8 mouse cellular contexts compared by ENCODE assay signal in the genomic region with DNA sequence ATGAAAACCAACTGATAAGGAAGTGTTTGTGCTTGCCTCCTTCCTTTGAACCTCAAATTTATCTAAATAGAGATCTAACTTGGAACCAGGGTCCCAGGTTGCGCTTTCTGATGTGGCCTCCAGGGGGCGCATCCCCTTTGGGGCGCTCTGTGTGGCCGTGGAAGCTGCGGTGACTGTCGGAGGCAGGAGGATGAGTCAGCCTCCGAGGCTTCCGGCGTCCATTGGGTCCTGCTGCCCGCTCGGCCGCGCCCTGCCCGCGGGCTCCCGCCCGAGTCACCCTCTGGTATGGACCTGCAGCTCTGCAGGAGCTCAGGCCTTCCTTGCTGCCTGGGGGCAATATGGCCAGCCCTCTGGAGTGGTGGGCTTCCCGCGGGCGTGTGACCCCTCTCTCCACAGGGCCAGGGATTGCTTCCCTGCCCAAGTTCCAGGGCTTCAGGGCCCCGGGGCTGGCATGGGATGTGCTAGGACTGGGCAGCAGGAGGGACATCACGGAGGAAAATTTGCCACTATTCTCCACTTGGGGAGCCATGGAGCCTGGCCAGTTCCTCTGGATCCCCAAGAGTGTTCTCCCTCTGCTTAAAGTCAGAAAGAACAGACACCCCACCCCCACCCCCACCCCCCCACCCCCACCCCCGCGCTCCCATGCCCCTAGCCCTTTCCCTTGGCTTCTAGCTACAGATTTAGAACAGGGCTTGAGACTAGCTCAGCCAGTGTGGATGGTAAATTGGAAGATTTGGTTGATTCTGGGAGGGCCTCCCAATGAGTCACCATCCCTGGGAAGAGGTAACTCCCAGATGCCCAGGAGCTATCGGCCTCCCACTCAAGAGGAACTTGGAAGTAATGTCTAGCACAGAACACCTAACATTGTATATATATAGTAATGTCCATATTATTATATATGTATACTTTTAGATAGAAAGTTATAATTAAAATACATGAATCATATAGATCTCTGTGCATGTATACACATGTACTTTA. TPM values are rescaled to one million over a fixed set of nuclear protein-coding genes. Genes with fewer than 3 reads are reported as not detected.
DNase-seq lines count a peak whose midpoint lies in the region; ATAC-seq and TF ChIP-seq lines count a peak whose summit lies in the region.

No protein-coding gene starts in this region.

- no peak for TF ChIP-seq CTCF in G1E (IDR thresholded peaks at IDR 0.05; ENCODE audit: low read depth, low read length)

- H3K27ac ChIP-seq in forebrain, embryonic 16.5 days (ENCODE audit: low read length) = no peak overlapping the region
- peak overlapping the region; percentile 62; the same call in 1 of the 2 replicates for H3K27ac ChIP-seq in lung, embryonic 16.5 days (ENCODE audit: low read length)

- H3K27me3 ChIP-seq in G1E (ENCODE audit: insufficient read depth, low read length) = no peaks in the 10 kb centered on the region
- H3K27me3 ChIP-seq in forebrain, embryonic 16.5 days (replicated peaks; ENCODE audit: control insufficient read depth, insufficient read depth, low read length) = no peaks in the 10 kb centered on the region
- no peaks in the 10 kb centered on the region for H3K27me3 ChIP-seq in lung, embryonic 16.5 days (ENCODE audit: control insufficient read depth, insufficient read depth, low read depth, low read length)

- peak overlapping the region; percentile 51 for H3K9ac ChIP-seq in forebrain, embryonic 16.5 days (replicated peaks; ENCODE audit: low read depth, low read length)
- peak overlapping the region; percentile 78 for H3K9ac ChIP-seq in lung, embryonic 16.5 days (ENCODE audit: low read length)

- no peaks in the 10 kb centered on the region for H3K36me3 ChIP-seq in G1E (replicated peaks)
- H3K36me3 ChIP-seq in forebrain, embryonic 16.5 days (ENCODE audit: control insufficient read depth, insufficient read depth) = no peaks in the 10 kb centered on the region
- H3K36me3 ChIP-seq in lung, embryonic 16.5 days (ENCODE audit: control insufficient read depth, insufficient read depth, low read length) = no peaks in the 10 kb centered on the region

- peaks cover 74% of the 10 kb centered on the region for H3K9me3 ChIP-seq in G1E (replicated peaks)
- no peaks in the 10 kb centered on the region for H3K9me3 ChIP-seq in forebrain, embryonic 16.5 days (ENCODE audit: control insufficient read depth, low read length)
- no peaks in the 10 kb centered on the region for H3K9me3 ChIP-seq in lung, embryonic 16.5 days (ENCODE audit: control insufficient read depth, low read length)

- H3K4me3 ChIP-seq in G1E (ENCODE audit: low read depth, low read length) = peak overlapping the region; percentile 13; the same call in 1 of the 2 replicates
- H3K4me3 ChIP-seq in forebrain, embryonic 16.5 days (replicated peaks; ENCODE audit: low read length) = peak overlapping the region; percentile 36
- peak overlapping the region; percentile 54 for H3K4me3 ChIP-seq in lung, embryonic 16.5 days (ENCODE audit: low read length)

- no peaks in the 10 kb centered on the region for H3K4me1 ChIP-seq in G1E (ENCODE audit: insufficient read depth, low read depth, low read length)
- H3K4me1 ChIP-seq in forebrain, embryonic 16.5 days (replicated peaks; ENCODE audit: control insufficient read depth, insufficient read depth, low read length) = peaks cover 8% of the 10 kb centered on the region
- H3K4me1 ChIP-seq in lung, embryonic 16.5 days (replicated peaks; ENCODE audit: control insufficient read depth, insufficient read depth, low read length) = peaks cover 13% of the 10 kb centered on the region

- no peak for DNase-seq in G1E (ENCODE audit: low spot score)
- peak; percentile 52 to 70 for DNase-seq in cerebellum, adult 18-20 months
- peak; percentile 84 for DNase-seq in heart, postnatal 4 days
- DNase-seq in layer of hippocampus, adult 9-10 months (ENCODE audit: low spot score) = peak; percentile 81
- DNase-seq in ovary, adult 18-20 months (ENCODE audit: low spot score) = peak; percentile 67
- DNase-seq in thymus, postnatal 0 days (ENCODE audit: low spot score) = peak; percentile 78

- no peak for ATAC-seq in G1E (ENCODE audit: extremely low read depth, insufficient number of reproducible peaks, low FRiP score, poor library complexity, severe bottlenecking)
- ATAC-seq in forebrain, embryonic 16.5 days = peak; percentile 82
- peak; percentile 85 for ATAC-seq in lung, embryonic 16.5 days (ENCODE audit: low read depth)

- H3K4me2 ChIP-seq in forebrain, embryonic 16.5 days (ENCODE audit: low read length) = peak overlapping the region; percentile 69
- H3K4me2 ChIP-seq in lung, embryonic 16.5 days (ENCODE audit: low read depth, low read length) = peak overlapping the region; percentile 97

- WGBS in forebrain, embryonic 16.5 days = 2% methylated on average over 25 of the region's 25 CpGs
- WGBS in lung, embryonic 16.5 days = 3% methylated on average over 25 of the region's 25 CpGs

RNA-seq across cellular contexts. Expression of gene Plekhg6, which starts 46.1 kb away (rescaled TPM):
- total RNA-seq in G1E (2014; fragmentation: Nextera tagmentation) (not detected in 2 replicates), G1E (2017) (not detected in 2 replicates)
- polyA plus RNA-seq in G1E (2012) = not detected in 2 replicates
- 0.07 TPM in 1 of 2 replicates, not detected in the other for polyA plus RNA-seq in forebrain, embryonic 16.5 days (2015; fragmentation: Nextera tagmentation; extraction: Ambion mirVana)
- total RNA-seq in heart, postnatal 4 days (2021) = not detected
- polyA plus RNA-seq in lung, embryonic 16.5 days (2015; fragmentation: Nextera tagmentation; extraction: Ambion mirVana) = 0.49 and 0.99 TPM in 2 replicates
- 1.0 and 1.2 TPM in 2 replicates for polyA plus RNA-seq in thymus, postnatal 0 days (2015; fragmentation: Nextera tagmentation; extraction: Ambion mirVana)
